Mouse (Mus musculus): Measurements from ENCODE around the gene Tnxb.
"Not testable (repeated sequence)": the region's sequence is repeated elsewhere in the genome, so short reads cannot be mapped to it uniquely, and the experiment has no call there.

GRCm38 (mm10) chr17:34715451-34715850, 45.1 kb downstream of the Tnxb start:
- TF ChIP-seq CTCF (IDR thresholded peaks at IDR 0.05; ENCODE audit: low read depth, low read length); TAL1 (conservative IDR thresholded peaks at IDR 0.05; ENCODE audit: low read depth, low read length); POLR2AphosphoS5 (IDR thresholded peaks at IDR 0.05; ENCODE audit: insufficient replicate concordance, low read depth, low read length); GATA1 (IDR thresholded peaks at IDR 0.05; ENCODE audit: borderline replicate concordance, low read length); GATA2 (IDR thresholded peaks at IDR 0.05; ENCODE audit: borderline replicate concordance, low read depth, low read length): not testable (repeated sequence)

Measured in G1E (cell line).